Mouse (Mus musculus) kidney, adult 2 months (tissue): ENCODE data around the gene Gemin5. TPM values are rescaled to one million over a fixed set of nuclear protein-coding genes. Genes with fewer than 3 reads are reported as not detected.

Experiments used
- DNase-seq: peaks from one replicate; pipeline ENCODE4 v3.0.0; 2021
- H3K27ac ChIP-seq: fragments of 200-500 bp; 2 replicates; pipeline ENCODE4 v1.5.1; 2012; ENCODE audit warnings: low read depth, low read length, control low read depth, inconsistent platforms; ENCODE audit not compliant: insufficient read depth
- H3K27me3 ChIP-seq: fragments of 200-500 bp; replicated peaks from 2 replicates; pipeline ENCODE4 v1.6.1; 2012; ENCODE audit warnings: mild to moderate bottlenecking, moderate library complexity, low read length, inconsistent platforms; ENCODE audit not compliant: control insufficient read depth, insufficient read depth
- H3K36me3 ChIP-seq: fragments of 200-500 bp; 2 replicates; pipeline ENCODE4 v1.6.1; 2012; ENCODE audit warnings: mild to moderate bottlenecking, moderate library complexity, low read length, inconsistent platforms; ENCODE audit not compliant: control insufficient read depth, insufficient read depth
- H3K4me1 ChIP-seq: fragments of 200-500 bp; 2 replicates; pipeline ENCODE4 v1.6.1; 2011; ENCODE audit warnings: low read length; ENCODE audit not compliant: control insufficient read depth, insufficient read depth
- H3K4me3 ChIP-seq: fragments of 200-500 bp; 2 replicates; pipeline ENCODE4 v1.5.1; 2011; ENCODE audit warnings: mild to moderate bottlenecking, low read depth, low read length, control low read depth; ENCODE audit not compliant: insufficient read depth
- CTCF ChIP-seq: fragments of 200-500 bp; conservative IDR thresholded peaks from 2 replicates; pipeline ENCODE4 v1.5.1; 2011; ENCODE audit warnings: low read depth, mild to moderate bottlenecking, control low read depth, low read length, moderate library complexity, mixed read lengths; ENCODE audit not compliant: insufficient read depth, insufficient read length
- POLR2A ChIP-seq: fragments of 200-500 bp; IDR thresholded peaks from one replicate; pipeline ENCODE4 v1.6.1; 2011; ENCODE audit warnings: low read depth, low read length, control low read depth
- WGBS: fragments of 180-500 bp; shearing (Covaris S2); methylation state at CpG from one replicate; pipeline ENCODE4 v1.1.7; 2018; 5-methylcytosine and 5-hydroxymethylcytosine counted together
- polyA plus RNA-seq: library from polyadenylated mRNA; depleted of rRNA; stranded (reverse); fragments of >200 nt; gene quantifications from 2 replicates; pipeline ENCODE4 v1.2.3, GENCODE M21; 2012

Gene Gemin5
- polyA plus RNA-seq, 1 experiment, result 5.3 TPM

DNA sequence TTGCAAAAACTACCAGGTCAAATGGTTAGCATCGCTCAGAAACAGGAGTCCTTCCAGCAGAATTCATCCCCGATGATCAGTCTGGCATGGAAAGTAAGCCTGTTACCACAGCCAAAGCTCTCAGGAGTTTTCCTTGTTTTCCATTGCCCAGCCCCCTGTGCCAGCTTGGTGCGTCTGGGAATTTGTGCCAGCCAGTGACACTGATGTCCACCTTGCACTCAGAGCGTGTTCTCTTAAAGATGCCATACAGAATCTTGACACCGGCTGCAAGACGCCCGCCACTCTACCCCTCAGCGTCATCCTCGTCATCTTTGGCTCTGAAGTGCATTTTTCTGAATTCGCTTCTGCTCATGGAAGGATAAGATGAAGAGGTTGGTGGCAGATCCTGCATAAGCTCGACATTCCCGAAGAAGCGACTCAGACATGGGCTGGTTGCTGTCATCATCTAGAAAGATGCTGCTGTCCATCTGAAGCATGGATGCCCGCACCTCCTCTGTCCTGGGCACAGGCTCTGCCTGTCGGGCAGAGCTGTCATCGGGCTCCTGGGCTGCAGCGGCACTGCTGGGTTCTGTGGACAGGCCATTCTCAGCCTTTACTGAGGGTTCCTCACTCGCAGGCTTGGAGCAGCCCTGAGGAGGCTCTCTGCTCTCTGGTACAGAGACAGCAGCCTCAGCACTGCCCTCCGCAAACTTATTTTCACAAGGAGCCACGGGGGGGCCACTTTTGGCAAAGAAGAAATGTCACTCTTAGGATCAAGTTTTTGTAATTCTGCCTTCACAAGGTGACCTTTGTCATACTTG, 71.3 kb downstream of the Gemin5 start:
- Histone ChIP-seq H3K27me3 (no peaks in the 10 kb centered on the region), H3K27ac (no peak overlapping the region), H3K4me3 (peak overlapping the region; percentile 65), H3K36me3 (no peaks in the 10 kb centered on the region), H3K4me1 (0 out of 2 replicates have a peak, but pooled peaks cover 4% of the 10 kb centered on the region)
- DNase-seq, result no peak
- TF ChIP-seq POLR2A, result no peak
- no peak for TF ChIP-seq CTCF
- 61% methylated on average over 20 of the region's 20 CpGs for WGBS

DNA sequence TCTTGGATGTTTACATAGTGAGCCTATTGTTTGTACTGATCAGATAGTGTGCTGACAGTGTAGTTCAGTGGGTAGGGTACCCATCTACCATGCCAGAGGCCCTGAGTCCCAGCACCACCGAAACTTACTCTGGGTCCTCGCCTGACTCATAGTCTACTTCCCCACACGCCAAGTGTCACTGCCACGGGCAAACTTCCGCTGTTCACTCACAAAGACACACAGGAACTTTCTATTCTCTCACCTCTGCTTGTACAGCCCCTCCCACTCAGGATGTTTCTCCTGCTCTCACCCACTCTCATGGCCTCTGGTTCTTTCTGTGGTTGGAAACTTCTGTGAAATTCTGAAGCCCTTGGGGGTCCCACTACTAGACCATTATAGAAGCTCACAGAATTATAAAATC, 72.2 kb downstream of the Gemin5 start:
- Histone ChIP-seq H3K27ac (no peak overlapping the region), H3K27me3 (no peaks in the 10 kb centered on the region), H3K4me3 (no peak overlapping the region), H3K4me1 (0 out of 2 replicates have a peak, but pooled peaks cover 4% of the 10 kb centered on the region), H3K36me3 (no peaks in the 10 kb centered on the region)
- WGBS, result 67% methylated on average over 5 of the region's 5 CpGs
- DNase-seq, result no peak
- TF ChIP-seq POLR2A (no peak), CTCF (no peak)

DNA sequence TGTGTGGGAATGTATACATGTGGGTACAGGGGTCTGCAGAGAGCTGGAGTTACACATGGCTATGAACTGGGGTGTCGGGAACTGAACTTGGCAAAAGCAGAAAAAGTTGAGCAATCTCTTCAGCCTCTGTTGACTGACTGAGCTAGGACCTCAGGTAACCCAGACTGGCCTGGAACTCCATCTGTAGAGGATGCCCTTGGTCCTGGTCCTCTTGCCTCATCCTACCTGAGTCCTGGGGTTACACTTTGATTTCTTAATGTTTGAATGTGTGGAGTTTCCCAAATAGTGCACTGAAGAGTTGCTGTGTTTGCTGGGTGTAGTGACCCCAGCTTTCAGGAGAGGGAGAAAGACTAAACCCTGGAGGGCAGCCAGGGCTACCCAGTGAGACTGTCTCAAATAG, 72.8 kb downstream of the Gemin5 start:
- Histone ChIP-seq H3K4me1 (0 out of 2 replicates have a peak, but pooled peaks cover 4% of the 10 kb centered on the region), H3K36me3 (no peaks in the 10 kb centered on the region), H3K27ac (no peak overlapping the region), H3K4me3 (no peak overlapping the region), H3K27me3 (no peaks in the 10 kb centered on the region)
- no peak for TF ChIP-seq CTCF
- TF ChIP-seq POLR2A, result no peak
- no peak for DNase-seq
- 86% methylated on average over 1 of the region's 1 CpGs for WGBS

DNA sequence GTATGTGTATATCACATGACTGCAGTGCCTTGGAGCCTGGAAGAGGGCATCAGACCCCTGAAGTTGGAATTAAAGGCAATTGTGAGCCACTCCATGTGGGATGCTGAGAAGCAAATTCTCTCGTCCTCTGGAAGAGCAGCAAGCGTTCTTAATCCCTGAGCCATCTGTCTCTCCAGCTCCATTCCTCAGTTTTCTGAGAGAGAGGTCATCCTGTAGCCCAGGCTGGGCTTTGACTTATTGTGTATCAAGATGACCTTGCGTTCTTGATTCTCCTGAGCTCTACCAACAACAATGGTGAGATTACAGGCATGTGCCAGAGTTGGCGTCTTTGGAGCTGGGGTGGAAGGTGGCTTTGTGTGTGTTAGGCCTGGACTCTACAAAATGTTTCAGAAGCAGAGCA, 73.6 kb downstream of the Gemin5 start:
- WGBS, result 93% methylated on average over 4 of the region's 4 CpGs
- TF ChIP-seq CTCF (no peak), POLR2A (no peak)
- no peaks in the 10 kb centered on the region for H3K27me3 ChIP-seq
- no peak for DNase-seq
- H3K36me3 ChIP-seq, result no peaks in the 10 kb centered on the region
- H3K4me3 ChIP-seq, result no peak overlapping the region
- H3K4me1 ChIP-seq, result 0 out of 2 replicates have a peak, but pooled peaks cover 4% of the 10 kb centered on the region
- no peak overlapping the region for H3K27ac ChIP-seq

DNA sequence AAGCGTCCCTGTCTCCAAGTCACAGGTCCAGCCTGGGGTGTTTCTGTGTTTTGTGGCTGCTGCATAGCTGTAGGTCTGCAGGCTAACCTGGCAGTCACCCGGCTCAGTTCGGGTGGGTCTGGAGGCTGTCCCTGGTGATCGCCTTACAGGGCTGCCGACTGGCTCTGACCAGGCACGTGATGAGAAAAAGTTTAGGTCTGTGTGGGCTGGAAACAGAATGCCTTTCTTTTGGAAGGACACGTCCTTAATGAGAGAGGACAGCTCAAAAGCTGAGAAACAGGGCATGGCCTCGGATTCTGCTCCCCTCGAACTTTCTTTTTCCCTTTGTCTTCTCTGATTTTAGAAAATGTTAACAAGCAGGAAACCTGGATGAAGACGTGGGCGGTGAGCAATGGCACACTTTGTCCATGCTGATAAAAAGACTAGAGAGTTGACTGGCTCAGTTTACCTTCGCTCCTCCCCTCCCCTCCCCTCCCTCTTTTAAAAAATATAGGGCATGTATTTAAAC, 75.3 kb downstream of the Gemin5 start, which contains the start of gene Gm12248:
Gm12248 (minus strand) TSS at position 114 of the 508 bp plus-strand sequence.
- Histone ChIP-seq H3K36me3 (no peaks in the 10 kb centered on the region), H3K4me1 (0 out of 2 replicates have a peak, but pooled peaks cover 4% of the 10 kb centered on the region), H3K27me3 (no peaks in the 10 kb centered on the region), H3K27ac (no peak within 1 kb of the TSS), H3K4me3 (peak within 1 kb of the TSS; percentile 36)
- WGBS, result 25% methylated on average over 12 of the region's 12 CpGs
- TF ChIP-seq CTCF (no peak), POLR2A (no peak)
- DNase-seq, result peak; percentile 50

DNA sequence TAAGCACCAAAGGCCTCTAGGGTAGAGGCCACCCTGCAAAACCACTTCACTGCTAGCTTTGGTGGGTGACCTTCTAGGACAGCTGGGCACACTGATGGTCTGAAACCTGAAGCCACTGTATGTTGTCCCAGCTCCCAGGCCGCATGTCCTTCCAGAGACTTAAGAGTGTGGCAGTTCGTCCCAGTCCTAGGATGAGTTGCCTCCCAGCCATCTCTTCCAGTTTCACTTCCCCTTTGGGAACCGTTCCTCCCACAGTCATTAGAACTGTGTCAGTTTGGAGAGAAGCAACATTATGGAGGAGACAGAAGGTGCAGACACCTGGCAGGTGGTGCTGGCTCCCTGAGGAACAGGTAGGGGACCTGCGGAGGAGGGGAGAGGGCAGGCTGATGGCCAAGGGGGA, 75.8 kb downstream of the Gemin5 start:
- Histone ChIP-seq H3K4me3 (peak overlapping the region; percentile 36), H3K36me3 (no peaks in the 10 kb centered on the region), H3K4me1 (0 out of 2 replicates have a peak, but pooled peaks cover 4% of the 10 kb centered on the region), H3K27ac (no peak overlapping the region), H3K27me3 (no peaks in the 10 kb centered on the region)
- TF ChIP-seq POLR2A, result no peak
- no peak for TF ChIP-seq CTCF
- 59% methylated on average over 4 of the region's 4 CpGs for WGBS
- no peak for DNase-seq

DNA sequence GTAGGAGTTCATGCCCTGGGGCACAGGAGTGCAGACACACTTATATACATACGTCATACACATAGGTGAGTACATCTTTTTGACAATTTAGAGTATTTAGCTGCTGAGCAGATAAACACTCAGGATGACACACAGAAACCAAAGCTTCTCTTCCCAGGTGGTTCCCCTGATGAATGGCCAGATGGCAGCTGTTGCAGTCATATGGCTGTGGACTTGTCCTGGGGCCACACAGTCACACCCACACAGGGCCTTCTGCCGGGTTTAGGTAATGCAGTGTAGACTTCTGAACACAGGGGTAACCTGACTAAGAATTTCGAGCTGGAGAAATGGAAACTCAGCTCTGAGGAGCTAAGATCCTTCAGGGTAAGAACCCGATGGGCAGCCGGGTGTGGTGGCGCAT, 86.6 kb downstream of the Gemin5 start:
- Histone ChIP-seq H3K27ac (no peak overlapping the region), H3K4me1 (no peaks in the 10 kb centered on the region), H3K36me3 (no peaks in the 10 kb centered on the region), H3K27me3 (no peaks in the 10 kb centered on the region), H3K4me3 (no peak overlapping the region)
- DNase-seq, result no peak
- 85% methylated on average over 6 of the region's 6 CpGs for WGBS
- no peak for TF ChIP-seq POLR2A
- TF ChIP-seq CTCF, result no peak
